Comparison of ENCODE assay signal across 9 mouse cellular contexts in the genomic region with DNA sequence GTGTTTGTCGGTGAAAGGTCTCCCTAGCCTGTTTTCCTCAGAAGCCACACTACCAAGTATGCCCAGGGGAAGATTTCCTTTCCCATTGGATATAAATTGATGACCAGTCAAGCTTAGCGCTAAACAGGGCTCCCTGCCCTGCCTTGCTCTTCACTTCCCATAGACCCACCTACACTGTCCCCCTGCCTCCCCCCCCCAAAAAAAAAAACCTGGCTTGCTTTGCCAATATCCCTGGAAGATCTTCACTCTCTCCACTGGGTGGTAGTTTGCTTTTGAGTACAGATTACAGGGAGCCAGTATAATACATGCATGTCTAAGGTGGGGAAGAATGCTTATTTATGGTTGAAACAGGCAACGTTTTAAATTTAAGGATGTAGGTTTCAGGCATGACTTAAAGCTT. TPM values are rescaled to one million over a fixed set of nuclear protein-coding genes. Genes with fewer than 3 reads are reported as not detected.
DNase-seq lines count a peak whose midpoint lies in the region; ATAC-seq and TF ChIP-seq lines count a peak whose summit lies in the region.
"Had no signal": no experiment of that assay in that cellular context is flagged by ENCODE, and none has a peak within 500 bp of the region (broad histone marks: within the 10 kb centered on the region; RNA-seq: fewer than 3 reads in every experiment).

No protein-coding gene starts in this region.

- peaks cover 26% of the 10 kb centered on the region for H3K4me1 ChIP-seq in kidney, embryonic 15.5 days
- no peaks in the 10 kb centered on the region; the same call in 1 of the 2 replicates for H3K4me1 ChIP-seq in embryonic facial prominence, embryonic 11.5 days (ENCODE audit: control insufficient read depth, insufficient read depth, low read length)
- no peaks in the 10 kb centered on the region; the same call in 1 of the 2 replicates for H3K4me1 ChIP-seq in forebrain, postnatal 0 days (ENCODE audit: insufficient read depth)
- peaks cover 19% of the 10 kb centered on the region for H3K4me1 ChIP-seq in midbrain, embryonic 16.5 days (ENCODE audit: control insufficient read depth, insufficient read depth, low read length)

- peak overlapping the region; percentile 81 for H3K4me2 ChIP-seq in kidney, embryonic 15.5 days
- H3K4me2 ChIP-seq in embryonic facial prominence, embryonic 11.5 days (ENCODE audit: low read depth, low read length) = no peak overlapping the region; the same call in 1 of the 2 replicates
- H3K4me2 ChIP-seq in forebrain, postnatal 0 days (ENCODE audit: low read depth) = peak overlapping the region; percentile 78
- peak overlapping the region; percentile 72 for H3K4me2 ChIP-seq in midbrain, embryonic 16.5 days (ENCODE audit: low read length)

- no peak for DNase-seq in kidney, postnatal 25 days
- DNase-seq in embryonic facial prominence, embryonic 11.5 days (ENCODE audit: low spot score) = no peak
- peak; percentile 57 for DNase-seq in forebrain, postnatal 0 days
- DNase-seq in adrenal gland, adult 8-10 months = no peak
- DNase-seq in thymus, postnatal 10 days (ENCODE audit: low spot score in 2 of 2) = no peak
- DNase-seq: heart, adult 11 months had no signal

- peak; percentile 1; the same call in 1 of the 2 replicates for ATAC-seq in kidney, embryonic 15.5 days (replicated peaks; ENCODE audit: low FRiP score)
- ATAC-seq in embryonic facial prominence, embryonic 11.5 days (replicated peaks; ENCODE audit: insufficient number of reproducible peaks, low FRiP score, low TSS enrichment, low read depth) = no peak
- no peak for ATAC-seq in forebrain, postnatal 0 days
- ATAC-seq in midbrain, embryonic 16.5 days = no peak
- no peak for ATAC-seq in frontal cortex, adult (ENCODE audit: low TSS enrichment)

- TF ChIP-seq CTCF in forebrain, postnatal 0 days (IDR thresholded peaks at IDR 0.05; ENCODE audit: low read depth) = peak; percentile 60

- H3K4me3 ChIP-seq in kidney, embryonic 15.5 days (replicated peaks) = peak overlapping the region; percentile 66
- 0 out of 2 replicates have a peak overlapping the region, but pooled peaks have one; percentile 3 for H3K4me3 ChIP-seq in embryonic facial prominence, embryonic 11.5 days (ENCODE audit: low read depth, low read length)
- H3K4me3 ChIP-seq in forebrain, postnatal 0 days (ENCODE audit: low read depth, low read length) = peak overlapping the region; percentile 80
- H3K4me3 ChIP-seq in midbrain, embryonic 16.5 days (ENCODE audit: low read depth, low read length) = peak overlapping the region; percentile 68

- H3K36me3 ChIP-seq in kidney, embryonic 15.5 days = no peaks in the 10 kb centered on the region
- H3K36me3 ChIP-seq in embryonic facial prominence, embryonic 11.5 days (replicated peaks; ENCODE audit: control insufficient read depth, insufficient read depth, low read depth, low read length) = no peaks in the 10 kb centered on the region
- no peaks in the 10 kb centered on the region for H3K36me3 ChIP-seq in forebrain, postnatal 0 days (ENCODE audit: insufficient read depth)
- H3K36me3 ChIP-seq in midbrain, embryonic 16.5 days (ENCODE audit: control insufficient read depth, insufficient read depth, low read length) = no peaks in the 10 kb centered on the region

- H3K27me3 ChIP-seq in kidney, embryonic 15.5 days = peaks cover 27% of the 10 kb centered on the region
- H3K27me3 ChIP-seq in embryonic facial prominence, embryonic 11.5 days (ENCODE audit: control insufficient read depth, insufficient read depth, low read length) = peaks cover 7% of the 10 kb centered on the region; the same call in 1 of the 2 replicates
- no peaks in the 10 kb centered on the region for H3K27me3 ChIP-seq in forebrain, postnatal 0 days (ENCODE audit: insufficient read depth, low read length)
- H3K27me3 ChIP-seq in midbrain, embryonic 16.5 days (ENCODE audit: control insufficient read depth, insufficient read depth, low read depth, low read length) = no peaks in the 10 kb centered on the region

- no peaks in the 10 kb centered on the region for H3K9me3 ChIP-seq in kidney, embryonic 15.5 days (replicated peaks)
- no peaks in the 10 kb centered on the region for H3K9me3 ChIP-seq in embryonic facial prominence, embryonic 11.5 days (replicated peaks; ENCODE audit: control insufficient read depth, low read length)
- H3K9me3 ChIP-seq in forebrain, postnatal 0 days (ENCODE audit: low read length) = no peaks in the 10 kb centered on the region
- no peaks in the 10 kb centered on the region for H3K9me3 ChIP-seq in midbrain, embryonic 16.5 days (replicated peaks; ENCODE audit: control insufficient read depth, low read length, poor library complexity, severe bottlenecking)

- no peak overlapping the region for H3K9ac ChIP-seq in kidney, embryonic 15.5 days
- H3K9ac ChIP-seq in embryonic facial prominence, embryonic 11.5 days (replicated peaks; ENCODE audit: low read length) = no peak overlapping the region
- peak overlapping the region; percentile 80 for H3K9ac ChIP-seq in forebrain, postnatal 0 days
- peak overlapping the region; percentile 93 for H3K9ac ChIP-seq in midbrain, embryonic 16.5 days (ENCODE audit: low read depth, low read length)

- 6% methylated on average over 3 of the region's 3 CpGs for WGBS in kidney, embryonic 15.5 days
- 18% methylated on average over 3 of the region's 3 CpGs for WGBS in embryonic facial prominence, embryonic 11.5 days
- WGBS in forebrain, postnatal 0 days = 7% methylated on average over 3 of the region's 3 CpGs
- WGBS in midbrain, embryonic 16.5 days = 6% methylated on average over 3 of the region's 3 CpGs

- H3K27ac ChIP-seq in kidney, embryonic 15.5 days = no peak overlapping the region
- no peak overlapping the region for H3K27ac ChIP-seq in embryonic facial prominence, embryonic 11.5 days (replicated peaks; ENCODE audit: low read depth, low read length)
- peak overlapping the region; percentile 98 for H3K27ac ChIP-seq in forebrain, postnatal 0 days (ENCODE audit: low read depth, low read length)
- peak overlapping the region; percentile 99 for H3K27ac ChIP-seq in midbrain, embryonic 16.5 days (ENCODE audit: low read length)

RNA-seq across cellular contexts. Expression of a gene that starts 1.8 kb away (rescaled TPM):
- polyA plus RNA-seq in kidney, embryonic 15.5 days (2015; fragmentation: Nextera tagmentation; extraction: Ambion mirVana) = 8.2 and 11.2 TPM in 2 replicates
- 3.4 and 3.7 TPM in 2 replicates for polyA plus RNA-seq in embryonic facial prominence, embryonic 11.5 days (2014; fragmentation: Nextera tagmentation; extraction: Ambion mirVana)
- total RNA-seq in forebrain, postnatal 0 days (2014; rRNA removed) = 145 and 205 TPM in 2 replicates
- polyA plus RNA-seq in forebrain, postnatal 0 days (2015; fragmentation: Nextera tagmentation; extraction: Ambion mirVana) = 43.9 and 65.0 TPM in 2 replicates
- 76.9 and 79.2 TPM in 2 replicates for polyA plus RNA-seq in midbrain, embryonic 16.5 days (2015; fragmentation: Nextera tagmentation; extraction: Ambion mirVana)
- total RNA-seq in adrenal gland, adult 8-10 months (2022) = 10 to 100 TPM in 1 of 4 experiments, 1 to 10 TPM in 3; 5.5 to 12.2 (median 7.3) TPM

Comparison
In these comparisons a context has a peak if more than half of its experiments do, and no peak if none do; other contexts are left out.
1. H3K27ac ChIP-seq: peak in forebrain, postnatal 0 days (single experiment) and midbrain, embryonic 16.5 days (single experiment); none in kidney, embryonic 15.5 days (single experiment) and embryonic facial prominence, embryonic 11.5 days (single experiment).
2. H3K4me3 ChIP-seq: peak in every context shown above with its lines; median percentile 80 in forebrain, postnatal 0 days; 68 in midbrain, embryonic 16.5 days; 66 in kidney, embryonic 15.5 days; 3 in embryonic facial prominence, embryonic 11.5 days.
3. H3K9ac ChIP-seq: peak in forebrain, postnatal 0 days (single experiment) and midbrain, embryonic 16.5 days (single experiment); none in kidney, embryonic 15.5 days (single experiment) and embryonic facial prominence, embryonic 11.5 days (single experiment).